Mouse (Mus musculus) erythroblast, embryonic 14.5 days (primary cell): ENCODE measurements around the gene Cdca3. TPM values are rescaled to one million over a fixed set of nuclear protein-coding genes. Genes with fewer than 3 reads are reported as not detected.
"Not testable (repeated sequence)": the region's sequence is repeated elsewhere in the genome, so short reads cannot be mapped to it uniquely, and the experiment has no call there.

Source experiments
- H3K27me3 ChIP-seq: 2 replicates; pipeline ENCODE4 v1.6.1; 2012; ENCODE audit warnings: inconsistent platforms; ENCODE audit not compliant: control insufficient read depth
- H3K36me3 ChIP-seq: 2 replicates; pipeline ENCODE4 v1.6.1; 2012; ENCODE audit warnings: mild to moderate bottlenecking, inconsistent platforms; ENCODE audit not compliant: control insufficient read depth
- H3K4me1 ChIP-seq: 2 replicates; pipeline ENCODE4 v1.6.1; 2012; ENCODE audit warnings: inconsistent platforms; ENCODE audit not compliant: control insufficient read depth
- H3K4me3 ChIP-seq: replicated peaks from 2 replicates; pipeline ENCODE3; 2012; ENCODE audit warnings: moderate library complexity, mild to moderate bottlenecking, inconsistent platforms
- H3K9me3 ChIP-seq: 2 replicates; pipeline ENCODE4 v1.6.1; 2012; ENCODE audit warnings: low read length, inconsistent platforms, mixed read lengths; ENCODE audit not compliant: control insufficient read depth
- GATA1 ChIP-seq: IDR thresholded peaks from 2 replicates; pipeline ENCODE4 v1.6.1; 2012; ENCODE audit warnings: low read length, inconsistent platforms, mixed read lengths
- TAL1 ChIP-seq: IDR thresholded peaks from 3 replicates; pipeline ENCODE4 v1.6.1; 2012; ENCODE audit warnings: low read length, inconsistent platforms, mixed read lengths
- polyA plus RNA-seq: library from polyadenylated mRNA; stranded (reverse); fragments of >175 nt; gene quantifications from 2 replicates; pipeline ENCODE4 v1.2.3, GENCODE M21; 2012

Cdca3 gene
- polyA plus RNA-seq, 1 experiment, result 26.9 TPM

GRCm38 (mm10) chr6:124795781-124796180 lies 33.6 kb upstream of the Cdca3 start:
- no peaks in the 10 kb centered on the region for H3K4me1 ChIP-seq

GRCm38 (mm10) chr6:124796200-124796599 lies 33.1 kb upstream of the Cdca3 start:
- no peaks in the 10 kb centered on the region for H3K4me1 ChIP-seq
- TF ChIP-seq GATA1, result no peak
- TF ChIP-seq TAL1, result no peak
- no peaks in the 10 kb centered on the region for H3K9me3 ChIP-seq
- H3K36me3 ChIP-seq, result no peaks in the 10 kb centered on the region
- H3K27me3 ChIP-seq, result no peaks in the 10 kb centered on the region; the same call in 1 of the 2 replicates
- H3K4me3 ChIP-seq, result no peak overlapping the region

More at GRCm38 (mm10) chr6:124795781-124796180, 33.6 kb upstream of the Cdca3 start:
- no peak overlapping the region for H3K4me3 ChIP-seq
- H3K27me3 ChIP-seq, result no peaks in the 10 kb centered on the region; the same call in 1 of the 2 replicates
- no peak for TF ChIP-seq TAL1
- TF ChIP-seq GATA1, result no peak
- H3K36me3 ChIP-seq, result no peaks in the 10 kb centered on the region
- no peaks in the 10 kb centered on the region for H3K9me3 ChIP-seq

- not testable (repeated sequence) for H3K9me3 ChIP-seq, H3K36me3 ChIP-seq, H3K27me3 ChIP-seq, H3K4me3 ChIP-seq
- H3K4me1 ChIP-seq, result peaks cover 21% of the 10 kb centered on the region
These were observed 26.9 kb upstream of the Cdca3 start for GRCm38 (mm10) chr6:124802400-124802799.

GRCm38 (mm10) chr6:124803061-124803460 lies 26.3 kb upstream of the Cdca3 start:
- peaks cover 25% of the 10 kb centered on the region for H3K4me1 ChIP-seq
- TF ChIP-seq GATA1, result no peak
- TF ChIP-seq TAL1, result no peak

GRCm38 (mm10) chr6:124803691-124804090 lies 25.7 kb upstream of the Cdca3 start:
- peaks cover 31% of the 10 kb centered on the region for H3K4me1 ChIP-seq
- H3K36me3 ChIP-seq, H3K27me3 ChIP-seq, H3K4me3 ChIP-seq, H3K9me3 ChIP-seq: not testable (repeated sequence)

More at GRCm38 (mm10) chr6:124803061-124803460, 26.3 kb upstream of the Cdca3 start:
- Histone ChIP-seq H3K27me3 (no peaks in the 10 kb centered on the region; the same call in 1 of the 2 replicates), H3K9me3 (no peaks in the 10 kb centered on the region), H3K4me3 (no peak overlapping the region), H3K36me3 (no peaks in the 10 kb centered on the region)

GRCm38 (mm10) chr6:124804341-124804740 lies 25.0 kb upstream of the Cdca3 start:
- Histone ChIP-seq H3K27me3 (no peaks in the 10 kb centered on the region; the same call in 1 of the 2 replicates), H3K4me1 (peaks cover 38% of the 10 kb centered on the region), H3K4me3 (no peak overlapping the region), H3K9me3 (no peaks in the 10 kb centered on the region), H3K36me3 (no peaks in the 10 kb centered on the region)
- TF ChIP-seq TAL1 (no peak), GATA1 (no peak)

- TF ChIP-seq GATA1 (no peak), TAL1 (no peak)
- Histone ChIP-seq H3K36me3 (peaks cover 10% of the 10 kb centered on the region), H3K4me3 (peak overlapping the region; percentile 64), H3K27me3 (no peaks in the 10 kb centered on the region; the same call in 1 of the 2 replicates), H3K4me1 (peaks cover 47% of the 10 kb centered on the region), H3K9me3 (no peaks in the 10 kb centered on the region)
These were observed 23.7 kb upstream of the Cdca3 start for GRCm38 (mm10) chr6:124805341-124806321.

GRCm38 (mm10) chr6:124806446-124807140 lies 22.8 kb upstream of the Cdca3 start:
- H3K9me3 ChIP-seq, result no peaks in the 10 kb centered on the region
- H3K4me1 ChIP-seq, result peaks cover 54% of the 10 kb centered on the region
- H3K36me3 ChIP-seq, result peaks cover 20% of the 10 kb centered on the region
- H3K27me3 ChIP-seq, result no peaks in the 10 kb centered on the region; the same call in 1 of the 2 replicates
- no peak for TF ChIP-seq TAL1
- H3K4me3 ChIP-seq, result peak overlapping the region; percentile 64

GRCm38 (mm10) chr6:124807366-124807765 lies 22.0 kb upstream of the Cdca3 start:
- TF ChIP-seq TAL1 (no peak), GATA1 (no peak)

More at GRCm38 (mm10) chr6:124807366-124807765, 22.0 kb upstream of the Cdca3 start:
- Histone ChIP-seq H3K36me3 (peaks cover 28% of the 10 kb centered on the region), H3K4me3 (no peak overlapping the region), H3K9me3 (no peaks in the 10 kb centered on the region), H3K4me1 (peaks cover 61% of the 10 kb centered on the region), H3K27me3 (no peaks in the 10 kb centered on the region; the same call in 1 of the 2 replicates)
